Mouse (Mus musculus): ENCODE measurements around the gene Abcb8.

Gene Abcb8

GRCm38 (mm10) chr5:24425421-24426036, 32.1 kb downstream of the Abcb8 start:
- DNase-seq (ENCODE audit: low spot score): no peak

- no peak for DNase-seq (ENCODE audit: low spot score)
These were observed 32.6 kb downstream of the Abcb8 start for GRCm38 (mm10) chr5:24426037-24426432.

DNA sequence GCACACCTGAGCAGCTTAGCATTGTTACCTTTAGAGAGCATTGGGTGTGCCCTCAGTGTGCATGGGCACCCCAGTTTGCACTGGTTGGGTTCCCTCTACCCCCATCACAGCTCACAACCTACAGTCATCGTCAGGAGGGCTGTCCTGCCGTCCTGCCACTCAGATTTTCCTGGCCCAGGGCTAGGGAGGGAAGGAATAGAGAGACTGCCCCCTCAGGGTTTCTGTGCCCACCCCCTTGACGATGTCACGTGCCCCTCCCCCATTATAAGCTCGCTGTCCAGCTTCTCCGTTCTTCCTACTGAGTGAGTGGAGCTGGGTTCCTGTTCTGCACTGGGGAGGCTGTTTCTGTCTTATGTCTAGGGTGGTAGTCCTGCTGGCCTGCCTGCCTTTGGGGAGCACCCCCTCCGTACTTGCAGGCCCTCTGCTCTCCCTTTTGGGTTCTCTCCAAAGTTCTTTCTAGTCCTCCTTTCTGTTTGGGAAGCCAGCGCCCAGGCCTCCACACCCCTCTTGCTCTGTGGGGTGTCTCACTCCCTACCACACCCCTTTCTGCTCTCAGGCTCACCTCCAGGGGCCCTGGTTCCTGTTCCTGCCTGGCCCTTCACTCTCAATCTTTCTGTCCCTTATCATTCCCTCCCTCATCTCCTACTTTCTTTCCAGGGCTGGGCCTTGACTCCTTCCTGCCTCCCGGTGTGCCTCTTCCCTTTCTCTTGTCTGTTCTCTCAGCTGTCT, 33.3 kb downstream of the Abcb8 start:
- no peak for DNase-seq (ENCODE audit: low spot score)

- DNase-seq (ENCODE audit: low spot score): no peak
These were observed 33.8 kb downstream of the Abcb8 start for GRCm38 (mm10) chr5:24427285-24427633.

DNA sequence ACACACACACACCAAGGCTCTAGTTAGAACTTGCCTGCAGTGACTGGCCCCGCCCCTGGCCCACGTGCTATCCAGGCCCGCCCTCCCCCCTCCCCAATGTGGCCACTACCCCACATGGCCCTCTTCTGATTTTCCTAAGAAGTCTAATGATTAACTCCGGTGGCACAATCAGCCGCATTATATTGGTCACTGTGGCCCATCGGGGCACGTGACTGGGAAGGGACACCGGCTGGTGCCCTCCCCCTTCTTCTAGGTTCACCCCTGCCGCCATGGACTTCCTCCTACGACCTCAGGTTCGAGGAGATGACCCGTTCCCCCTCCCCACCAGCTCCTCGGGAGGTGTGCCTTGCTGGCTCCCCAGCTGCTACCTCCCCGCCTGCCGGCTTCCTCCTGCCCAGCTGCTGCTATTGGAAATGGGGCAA, 34.5 kb downstream of the Abcb8 start:
- no peak for DNase-seq (ENCODE audit: low spot score)

GRCm38 (mm10) chr5:24428596-24428995, 35.1 kb downstream of the Abcb8 start:
- no peak for DNase-seq (ENCODE audit: low spot score)

DNA sequence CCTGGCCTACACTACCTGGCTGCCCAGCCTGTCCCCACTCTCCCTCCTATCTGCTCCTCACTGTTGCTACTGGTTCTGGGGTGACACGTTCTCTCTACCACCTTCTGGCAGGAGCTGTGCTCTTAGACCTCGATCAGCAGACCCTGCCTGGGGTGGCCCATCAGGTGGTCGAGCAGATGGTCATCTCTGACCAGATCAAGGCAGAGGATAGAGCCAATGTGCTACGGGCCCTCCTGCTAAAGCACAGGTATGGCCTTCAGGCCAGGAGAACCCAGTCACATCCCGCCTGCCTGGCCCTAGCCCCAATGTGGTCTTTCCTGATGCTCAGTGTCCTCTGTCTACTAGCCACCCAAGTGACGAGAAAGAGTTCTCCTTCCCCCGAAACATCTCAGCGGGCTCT, 40.5 kb downstream of the Abcb8 start:
- DNase-seq (ENCODE audit: low spot score): no peak

GRCm38 (mm10) chr5:24441187-24441586, 47.7 kb downstream of the Abcb8 start:
- DNase-seq (ENCODE audit: low spot score): no peak

DNA sequence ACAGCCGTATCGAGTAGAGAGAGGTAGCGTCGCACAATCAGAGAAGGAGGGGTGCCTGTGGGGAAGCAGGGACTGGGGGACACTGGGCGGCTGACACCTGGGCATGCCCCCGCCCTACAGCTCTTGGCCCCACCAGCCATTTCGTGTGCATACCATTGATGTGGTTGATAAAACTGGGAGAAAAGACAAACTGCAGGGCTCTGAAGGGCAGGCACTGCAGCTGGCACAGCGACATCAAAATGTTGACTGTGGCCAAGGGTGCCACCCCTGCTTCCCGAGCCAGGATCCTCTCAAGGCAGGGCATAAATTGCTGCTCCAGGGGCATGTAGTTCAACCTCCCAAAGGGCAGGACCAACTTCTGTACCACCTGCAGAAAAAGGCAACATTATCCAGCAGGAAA, 48.6 kb downstream of the Abcb8 start:
- no peak for DNase-seq (ENCODE audit: low spot score)

- DNase-seq (ENCODE audit: low spot score): no peak
These were observed 49.7 kb downstream of the Abcb8 start for GRCm38 (mm10) chr5:24443204-24443603.

DNA sequence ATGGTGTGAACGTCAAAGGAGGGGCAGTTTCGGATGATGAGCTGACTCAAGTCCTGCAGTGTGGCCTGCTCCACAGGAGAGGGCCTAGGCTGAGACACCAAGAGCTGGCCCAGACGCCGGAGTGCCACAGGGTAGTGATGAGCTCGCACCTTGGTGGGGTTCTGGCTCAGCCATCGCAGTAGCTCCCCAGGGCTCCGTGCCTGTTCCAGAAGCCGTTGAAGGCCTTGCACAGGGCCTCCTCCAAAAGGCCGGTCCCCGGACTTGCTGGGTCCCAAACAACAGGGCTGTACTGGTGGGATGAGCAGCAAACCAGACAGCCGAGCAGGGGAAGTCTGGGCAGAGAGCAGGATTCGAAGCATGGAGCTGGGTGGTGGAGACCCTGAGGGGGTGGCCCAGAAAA, 50.5 kb downstream of the Abcb8 start:
- DNase-seq (ENCODE audit: low spot score): no peak

DNA sequence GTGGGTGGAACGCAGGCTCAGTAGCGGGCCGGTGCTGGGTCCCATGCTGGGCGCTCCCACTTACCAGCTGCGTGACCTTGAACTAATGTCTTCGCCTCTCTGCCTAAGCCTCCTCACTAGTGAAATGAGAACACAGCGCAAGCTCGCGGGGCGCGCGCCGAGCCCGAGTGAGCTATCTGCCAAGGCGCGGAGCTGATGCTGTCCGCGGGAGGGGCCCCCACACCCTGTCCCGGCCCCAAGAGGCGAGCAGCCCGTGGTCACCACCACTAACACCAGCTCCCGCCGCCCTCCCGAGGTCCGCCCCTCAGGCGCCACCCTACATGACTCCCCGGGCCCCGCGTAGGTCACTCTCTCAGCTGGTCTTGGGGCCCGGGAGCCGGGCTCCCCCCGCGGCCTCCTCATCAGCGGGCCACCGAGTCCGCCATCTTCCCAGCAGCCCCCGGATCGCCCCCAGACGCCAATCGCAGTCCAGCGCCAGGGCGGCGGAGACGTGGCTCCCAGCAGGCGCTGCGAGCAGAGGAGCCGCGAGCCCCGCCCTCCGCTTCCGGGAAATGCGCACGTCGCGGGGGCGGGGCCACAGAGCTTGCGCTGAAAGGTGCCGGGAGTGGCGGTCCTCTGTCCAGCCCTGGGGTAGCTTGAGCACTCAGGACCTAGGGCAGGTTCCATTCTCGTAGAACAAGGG, 51.4 kb downstream of the Abcb8 start, which contains the start of gene Fastk:
Fastk (minus strand) TSS at position 542 of the 682 bp plus-strand sequence.
- peak; percentile 87 for DNase-seq (ENCODE audit: low spot score)

GRCm38 (mm10) chr5:24445428-24446080, 52.1 kb downstream of the Abcb8 start:
- no peak for DNase-seq (ENCODE audit: low spot score)

- no peak for DNase-seq (ENCODE audit: low spot score)
These were observed 53.2 kb downstream of the Abcb8 start for GRCm38 (mm10) chr5:24446630-24447029.

- DNase-seq (ENCODE audit: low spot score): peak; percentile 73
These were observed 54.3 kb downstream of the Abcb8 start, which contains the start of gene Tmub1 for GRCm38 (mm10) chr5:24447624-24448298. Gene Tmub1, minus strand, starts transcription at chr5:24447854.

DNA sequence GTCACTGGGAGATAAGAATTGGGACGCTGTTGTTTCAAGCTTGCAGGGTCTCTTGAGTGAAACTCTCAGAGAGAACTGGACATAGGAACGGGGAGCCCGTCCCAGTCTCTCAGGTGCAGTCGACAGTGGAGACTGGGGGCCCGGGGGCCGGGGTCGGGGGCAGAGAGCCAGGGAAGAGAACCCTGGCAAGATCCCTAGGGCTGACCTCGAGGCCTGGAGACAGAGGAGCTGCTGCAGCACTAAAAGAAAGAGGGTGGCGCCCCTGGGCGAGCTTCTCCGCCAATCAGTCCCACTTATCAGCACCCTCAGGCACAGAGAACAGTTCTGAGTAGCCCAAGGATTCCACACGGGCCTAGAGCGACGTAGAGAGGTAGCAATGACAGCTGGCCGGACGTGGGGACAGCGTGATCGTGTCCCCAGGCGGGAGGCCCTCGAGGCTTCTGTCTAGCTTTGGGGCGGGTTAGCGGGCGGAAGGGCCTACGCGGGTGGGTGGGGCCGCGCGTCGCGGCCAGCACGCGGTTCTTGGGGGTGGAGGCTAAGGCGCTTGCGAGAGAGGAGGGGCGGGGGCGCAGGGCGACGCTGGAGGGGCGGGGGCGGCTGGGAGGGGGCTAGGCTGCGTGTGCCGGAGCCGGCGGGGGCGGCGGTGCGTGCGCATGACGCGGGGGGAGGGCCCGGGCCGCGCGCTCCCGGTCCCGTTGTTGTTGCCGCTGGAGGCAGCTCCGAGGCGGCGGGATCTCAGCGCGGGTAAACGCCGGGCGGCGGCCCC, 58.0 kb downstream of the Abcb8 start:
- DNase-seq (ENCODE audit: low spot score): peak; percentile 70

DNA sequence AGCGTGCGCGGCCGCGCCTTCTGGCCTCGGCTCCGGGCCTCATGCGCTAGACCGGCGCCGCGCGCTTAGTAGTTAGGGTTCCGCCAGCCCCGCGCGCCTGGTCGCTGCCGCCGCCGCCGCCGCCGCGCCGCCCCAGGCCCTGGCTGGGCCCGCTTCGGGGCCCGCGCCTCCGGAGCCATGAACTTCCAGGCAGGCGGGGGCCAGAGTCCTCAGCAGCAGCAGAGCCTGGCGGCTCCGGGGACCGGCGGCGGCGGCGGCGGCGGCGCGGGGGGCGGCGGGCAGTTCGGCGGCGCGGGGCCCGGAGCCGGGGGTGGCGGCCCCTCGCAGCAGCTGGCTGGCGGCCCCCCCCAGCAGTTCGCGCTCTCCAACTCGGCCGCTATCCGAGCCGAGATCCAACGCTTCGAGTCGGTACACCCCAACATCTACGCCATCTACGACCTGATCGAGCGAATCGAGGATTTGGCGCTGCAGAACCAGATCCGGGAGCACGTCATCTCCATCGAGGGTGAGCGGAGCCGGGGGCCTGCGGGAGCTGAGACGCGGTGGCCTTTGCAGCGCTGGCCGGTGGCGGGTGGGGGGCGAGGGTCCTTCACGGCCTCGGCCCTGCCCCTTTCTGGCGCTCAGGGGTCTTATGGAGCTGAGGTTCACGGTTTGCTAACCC, 58.7 kb downstream of the Abcb8 start, which contains the start of gene Agap3:
Agap3 (plus strand) TSS at position 148 of the 661 bp plus-strand sequence.
- DNase-seq (ENCODE audit: low spot score): no peak

DNA sequence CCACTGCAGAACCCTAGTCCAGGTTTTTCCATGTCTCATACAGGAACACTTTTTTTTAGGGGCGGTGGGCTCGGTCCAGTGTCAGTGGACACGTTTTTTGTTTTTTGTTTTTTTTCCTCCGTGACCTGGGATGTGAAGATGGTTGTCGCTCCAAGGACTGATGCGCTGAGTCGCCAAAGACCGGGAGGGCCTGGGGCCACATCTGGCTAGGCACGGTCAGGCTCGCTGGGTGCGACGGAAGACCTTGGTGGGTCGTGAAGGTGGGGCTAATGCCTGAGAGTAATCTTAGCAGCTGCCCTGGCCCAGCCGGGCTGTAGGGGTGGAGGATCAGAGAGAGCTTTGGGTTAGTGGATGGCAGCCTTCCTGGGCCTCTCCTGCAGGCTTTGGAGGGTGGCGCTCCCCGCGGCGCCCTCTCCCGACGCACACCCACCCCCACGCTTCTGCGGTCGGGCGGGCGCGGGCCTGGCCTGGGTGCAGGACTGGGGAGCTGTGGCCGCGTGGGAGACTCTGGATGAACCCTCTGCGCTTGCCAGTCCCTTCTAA, 59.3 kb downstream of the Abcb8 start:
- DNase-seq (ENCODE audit: low spot score): peak; percentile 27

- no peak for DNase-seq (ENCODE audit: low spot score)
These were observed 60.0 kb downstream of the Abcb8 start for GRCm38 (mm10) chr5:24453283-24453984.

- no peak for DNase-seq (ENCODE audit: low spot score)
These were observed 60.5 kb downstream of the Abcb8 start for GRCm38 (mm10) chr5:24453985-24454303.

Measured in spleen, adult 12 weeks (tissue).